Mouse (Mus musculus) C2C12 (cell line): ENCODE results near the gene Arl4c. TPM values are rescaled to one million over a fixed set of nuclear protein-coding genes. Genes with fewer than 3 reads are reported as not detected.

Experiments used
- H3K27me3 ChIP-seq: one replicate; pipeline ENCODE4 v1.6.1; 2011; ENCODE audit not compliant: control insufficient read depth, insufficient read depth, insufficient read length
- H3K36me3 ChIP-seq: one replicate; pipeline ENCODE4 v1.6.1; 2011; ENCODE audit not compliant: control insufficient read depth, insufficient read depth
- H3K4me3 ChIP-seq: one replicate; pipeline ENCODE4 v1.5.1; 2011; ENCODE audit warnings: mild to moderate bottlenecking, control low read depth; ENCODE audit not compliant: poor library complexity, insufficient read depth, severe bottlenecking
- H3K79me2 ChIP-seq: one replicate; pipeline ENCODE4 v1.6.1; 2011; ENCODE audit not compliant: control insufficient read depth, insufficient read depth
- H3K79me3 ChIP-seq: one replicate; pipeline ENCODE4 v1.6.1; 2011; ENCODE audit warnings: low read depth, control low read depth
- H3ac ChIP-seq: one replicate; pipeline ENCODE3; 2011; ENCODE audit warnings: low read depth; ENCODE audit not compliant: control insufficient read depth, insufficient read length
- CEBPB ChIP-seq: IDR thresholded peaks from one replicate; pipeline ENCODE4 v1.6.1; 2011; ENCODE audit warnings: low read depth, mild to moderate bottlenecking, control low read depth, moderate library complexity
- CTCF ChIP-seq: IDR thresholded peaks from one replicate; pipeline ENCODE4 v1.5.1; 2011; ENCODE audit not compliant: control insufficient read depth, insufficient read depth, insufficient read length
- FOSL1 ChIP-seq: IDR thresholded peaks from one replicate; pipeline ENCODE4 v1.8.0; 2011; ENCODE audit warnings: mild to moderate bottlenecking, low read length; ENCODE audit not compliant: poor library complexity, insufficient read depth, severe bottlenecking
- MAX ChIP-seq: IDR thresholded peaks from one replicate; pipeline ENCODE4 v1.6.1; 2011; ENCODE audit warnings: mild to moderate bottlenecking, control low read depth
- MYOD1 ChIP-seq: IDR thresholded peaks from one replicate; pipeline ENCODE4 v1.6.1; 2011; ENCODE audit warnings: low read depth; ENCODE audit not compliant: control insufficient read depth, insufficient read length
- MYOG ChIP-seq: IDR thresholded peaks from one replicate; pipeline ENCODE4 v1.6.1; 2011; ENCODE audit not compliant: control insufficient read depth, insufficient read length; ENCODE audit errors: extremely low read depth
- USF1 ChIP-seq: IDR thresholded peaks from one replicate; pipeline ENCODE4 v1.6.1; 2011; ENCODE audit warnings: low read depth, mild to moderate bottlenecking, control low read depth, moderate library complexity
- polyA plus RNA-seq: library from polyadenylated mRNA; unstranded; fragments of >200 nt; fragmentation: generic; extraction: Trizol; gene quantifications from one replicate; pipeline ENCODE4 v1.2.1, GENCODE M21; 2012; ENCODE audit warnings: missing spikeins

Arl4c gene
- polyA plus RNA-seq, 1 experiment = 81.3 TPM

- H3K4me3 ChIP-seq = no peak overlapping the region
- no peak overlapping the region for H3ac ChIP-seq
- H3K79me3 ChIP-seq = no peaks in the 10 kb centered on the region
- no peaks in the 10 kb centered on the region for H3K27me3 ChIP-seq
- TF ChIP-seq CEBPB = no peak
- no peak for TF ChIP-seq MYOG
- TF ChIP-seq USF1 = no peak
- TF ChIP-seq MYOD1 = no peak
- TF ChIP-seq MAX = no peak
- TF ChIP-seq CTCF = no peak
- no peak for TF ChIP-seq FOSL1
- H3K79me2 ChIP-seq = no peaks in the 10 kb centered on the region
- no peaks in the 10 kb centered on the region for H3K36me3 ChIP-seq
Observed at GRCm38 (mm10) chr1:88658290-88658857, 43.6 kb downstream of the Arl4c start.

GRCm38 (mm10) chr1:88656096-88656480 lies 45.9 kb downstream of the Arl4c start:
- H3K79me3 ChIP-seq = no peaks in the 10 kb centered on the region
- TF ChIP-seq CEBPB (no peak), USF1 (no peak), MYOG (no peak)
- no peak overlapping the region for H3K4me3 ChIP-seq

DNA sequence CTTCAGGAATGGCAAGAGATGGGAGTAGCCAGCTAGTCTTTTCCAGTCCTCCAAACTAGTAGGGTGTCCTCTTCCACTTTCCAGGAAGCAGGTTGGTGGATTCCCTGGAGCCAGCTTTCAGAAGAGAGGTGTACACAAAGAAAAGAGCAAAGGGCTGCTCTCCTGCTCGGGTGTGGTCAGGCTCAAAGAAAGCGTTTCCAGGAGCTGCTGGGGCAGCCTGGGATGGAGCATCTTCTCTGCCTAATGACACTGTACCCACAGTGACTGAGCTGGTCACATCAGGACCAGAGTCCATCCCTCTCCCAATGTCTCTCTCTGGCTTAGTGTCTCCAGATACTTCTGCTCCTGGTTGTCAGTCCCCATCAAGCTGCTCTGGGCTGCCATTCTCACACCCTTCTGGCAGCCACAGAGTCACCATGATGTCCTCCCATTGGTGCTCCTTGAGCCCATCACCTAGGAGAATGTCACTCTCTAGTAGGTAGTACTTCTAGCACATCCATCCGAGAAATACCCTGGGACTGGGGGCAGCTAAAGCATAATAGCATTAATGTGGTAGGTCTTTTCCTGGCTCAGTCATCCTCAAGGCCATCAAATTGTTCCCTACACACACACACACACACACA lies 46.4 kb downstream of the Arl4c start:
- no peak overlapping the region for H3K4me3 ChIP-seq
- H3K79me3 ChIP-seq = no peaks in the 10 kb centered on the region
- TF ChIP-seq MYOD1 (no peak), FOSL1 (no peak), CTCF (no peak), MYOG (no peak), USF1 (no peak), MAX (no peak), CEBPB (no peak)
- H3K27me3 ChIP-seq = no peaks in the 10 kb centered on the region
- no peaks in the 10 kb centered on the region for H3K79me2 ChIP-seq
- no peaks in the 10 kb centered on the region for H3K36me3 ChIP-seq
- no peak overlapping the region for H3ac ChIP-seq

More at GRCm38 (mm10) chr1:88656096-88656480, 45.9 kb downstream of the Arl4c start:
- no peaks in the 10 kb centered on the region for H3K79me2 ChIP-seq
- no peak overlapping the region for H3ac ChIP-seq
- H3K36me3 ChIP-seq = no peaks in the 10 kb centered on the region
- no peaks in the 10 kb centered on the region for H3K27me3 ChIP-seq

DNA sequence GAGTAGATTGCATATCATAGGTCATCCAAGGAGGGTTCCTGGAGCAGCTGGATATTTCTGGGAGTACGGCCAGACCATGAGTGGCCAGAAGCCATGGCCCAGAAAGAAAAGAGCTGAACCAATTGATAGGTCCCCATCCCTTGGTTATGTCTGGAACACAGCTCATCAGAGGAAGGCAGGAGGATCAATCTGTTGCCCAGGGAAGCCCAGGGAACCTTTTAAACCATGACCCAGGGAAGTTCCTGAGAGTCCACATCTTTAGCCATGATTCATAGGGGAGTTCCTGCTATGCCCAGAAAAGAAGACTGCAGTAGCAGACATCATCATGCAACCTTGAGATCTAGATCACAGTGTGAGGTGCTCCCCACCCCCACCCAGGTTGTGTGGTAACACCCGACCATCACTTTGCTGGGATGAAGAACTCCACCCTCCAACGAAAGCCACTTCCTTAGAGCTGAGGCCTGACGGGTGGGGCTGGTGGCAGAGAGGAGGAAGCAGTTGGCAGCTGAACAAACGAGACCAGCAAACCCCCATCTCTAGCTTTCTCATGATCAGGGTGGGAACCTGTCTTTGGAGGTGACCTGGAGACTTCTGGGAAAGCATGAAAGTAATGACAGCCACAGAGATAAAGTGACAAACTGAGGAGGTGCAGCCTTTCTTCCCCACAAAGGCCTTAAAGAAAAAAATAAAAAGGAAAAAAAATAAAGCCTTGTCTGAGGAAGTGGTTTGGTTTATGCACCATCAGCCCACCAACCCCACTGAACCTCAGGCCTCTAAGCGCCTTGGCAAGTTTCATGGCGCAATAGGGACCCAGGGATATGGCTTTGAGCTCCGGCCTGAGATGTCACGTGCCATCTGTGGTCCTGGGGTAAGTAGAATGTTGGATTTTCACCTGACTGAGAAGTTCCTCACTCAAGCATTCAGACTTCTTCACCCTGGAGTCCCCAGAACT lies 47.2 kb downstream of the Arl4c start:
- H3K36me3 ChIP-seq = no peaks in the 10 kb centered on the region
- H3K4me3 ChIP-seq = no peak overlapping the region
- no peaks in the 10 kb centered on the region for H3K79me2 ChIP-seq
- H3ac ChIP-seq = no peak overlapping the region
- H3K27me3 ChIP-seq = no peaks in the 10 kb centered on the region
- TF ChIP-seq FOSL1 = no peak
- no peak for TF ChIP-seq MYOG
- TF ChIP-seq CTCF = no peak
- TF ChIP-seq MAX = no peak
- TF ChIP-seq CEBPB = no peak
- no peak for TF ChIP-seq MYOD1
- no peak for TF ChIP-seq USF1
- no peaks in the 10 kb centered on the region for H3K79me3 ChIP-seq

GRCm38 (mm10) chr1:88653614-88654520 lies 48.2 kb downstream of the Arl4c start:
- Histone ChIP-seq H3K27me3 (no peaks in the 10 kb centered on the region), H3K79me3 (no peaks in the 10 kb centered on the region), H3K4me3 (no peak overlapping the region)

More at GRCm38 (mm10) chr1:88653614-88654520, 48.2 kb downstream of the Arl4c start:
- Histone ChIP-seq H3K79me2 (no peaks in the 10 kb centered on the region), H3ac (no peak overlapping the region), H3K36me3 (no peaks in the 10 kb centered on the region)
- no peak for TF ChIP-seq MYOD1
- no peak for TF ChIP-seq CTCF
- TF ChIP-seq MYOG = no peak
- no peak for TF ChIP-seq FOSL1
- no peak for TF ChIP-seq CEBPB
- TF ChIP-seq MAX = no peak
- TF ChIP-seq USF1 = no peak
